Mouse (Mus musculus) right cerebral cortex, postnatal 25 days (tissue): ENCODE results near the gene Atp6v0a2.
A peak's percentile ranks its signal among the peaks of the same experiment; 100 is the strongest.
"Not testable (repeated sequence)": the region's sequence is repeated elsewhere in the genome, so short reads cannot be mapped to it uniquely, and the experiment has no call there.

ENCODE experiments used
- DNase-seq: peaks from one replicate; pipeline ENCODE4 v3.0.0; 2022

The Atp6v0a2 gene

DNA sequence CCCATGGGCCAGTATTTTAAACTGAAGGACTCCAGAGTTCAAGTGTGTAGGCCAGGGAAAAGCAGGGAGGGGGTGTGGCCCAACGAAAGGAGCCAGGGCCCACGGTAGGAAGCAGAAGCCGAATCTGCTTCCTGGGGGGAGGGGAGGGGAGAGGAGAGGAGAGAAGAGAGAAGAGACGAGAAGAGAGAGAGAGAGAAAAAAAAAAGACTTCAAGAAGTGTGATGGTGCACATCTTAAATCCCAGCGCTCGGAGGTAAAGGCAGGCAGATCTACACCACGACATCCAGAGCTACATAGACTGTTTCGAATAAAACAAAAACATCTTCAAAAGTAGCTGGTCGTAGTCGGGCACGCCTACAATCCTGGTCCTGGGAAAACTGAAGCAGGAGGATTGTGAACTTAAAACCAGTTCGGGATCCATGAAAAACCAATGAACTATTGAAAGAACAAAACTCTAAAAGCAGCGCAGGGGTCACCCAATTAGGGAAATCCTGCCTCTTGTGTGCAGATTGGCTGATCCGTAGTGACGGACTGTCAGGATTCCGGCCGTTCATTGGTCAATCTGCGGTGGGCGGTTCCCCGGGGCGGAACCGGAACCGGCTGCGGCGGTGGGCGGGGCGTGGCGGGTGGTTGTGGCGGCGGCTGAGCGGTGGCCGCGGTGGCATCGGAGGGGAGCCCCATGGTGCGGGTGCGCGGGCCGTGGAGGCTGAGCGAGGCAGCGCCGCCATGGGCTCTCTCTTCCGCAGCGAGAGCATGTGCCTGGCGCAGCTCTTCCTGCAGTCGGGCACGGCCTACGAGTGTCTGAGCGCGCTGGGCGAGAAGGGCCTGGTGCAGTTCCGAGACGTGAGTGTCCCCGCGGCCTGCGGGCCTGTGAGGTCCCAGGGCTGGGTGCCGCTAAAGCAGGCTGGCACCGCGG is at the start of gene Atp6v0a2:
Gene Atp6v0a2 (plus strand): TSS at position 129 of the 916 bp plus-strand sequence.
- peak; percentile 94 for DNase-seq

GRCm38 (mm10) chr5:124578633-124579317 is 49.6 kb upstream of the Atp6v0a2 start, which contains the start of the genes Eif2b1 and Gtf2h3:
Eif2b1 (minus strand) TSS chr5:124579131.
Gtf2h3 (plus strand) TSS chr5:124579140.
- peak; percentile 95 for DNase-seq

GRCm38 (mm10) chr5:124582515-124582914 is 45.9 kb upstream of the Atp6v0a2 start:
- no peak for DNase-seq

DNA sequence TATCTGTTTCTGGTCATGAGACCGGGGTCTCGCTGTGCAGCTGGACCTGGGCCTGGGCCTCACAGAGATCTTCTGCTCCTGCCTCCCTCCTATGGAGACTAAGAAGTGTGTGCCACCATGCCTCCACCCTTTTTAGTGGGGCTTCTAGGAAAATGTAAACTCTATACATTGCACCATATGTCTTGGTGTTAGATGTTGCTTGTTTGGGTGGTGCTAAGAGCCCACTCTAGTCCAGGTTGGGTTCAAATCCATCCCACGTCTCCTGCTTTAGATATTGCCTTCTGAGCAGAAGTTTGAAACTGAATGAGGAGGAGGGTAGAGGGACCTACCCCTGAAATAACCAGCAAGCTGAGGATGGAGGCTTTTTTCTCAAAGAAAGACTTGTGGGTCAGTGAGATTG is 35.6 kb upstream of the Atp6v0a2 start:
- no peak for DNase-seq

DNA sequence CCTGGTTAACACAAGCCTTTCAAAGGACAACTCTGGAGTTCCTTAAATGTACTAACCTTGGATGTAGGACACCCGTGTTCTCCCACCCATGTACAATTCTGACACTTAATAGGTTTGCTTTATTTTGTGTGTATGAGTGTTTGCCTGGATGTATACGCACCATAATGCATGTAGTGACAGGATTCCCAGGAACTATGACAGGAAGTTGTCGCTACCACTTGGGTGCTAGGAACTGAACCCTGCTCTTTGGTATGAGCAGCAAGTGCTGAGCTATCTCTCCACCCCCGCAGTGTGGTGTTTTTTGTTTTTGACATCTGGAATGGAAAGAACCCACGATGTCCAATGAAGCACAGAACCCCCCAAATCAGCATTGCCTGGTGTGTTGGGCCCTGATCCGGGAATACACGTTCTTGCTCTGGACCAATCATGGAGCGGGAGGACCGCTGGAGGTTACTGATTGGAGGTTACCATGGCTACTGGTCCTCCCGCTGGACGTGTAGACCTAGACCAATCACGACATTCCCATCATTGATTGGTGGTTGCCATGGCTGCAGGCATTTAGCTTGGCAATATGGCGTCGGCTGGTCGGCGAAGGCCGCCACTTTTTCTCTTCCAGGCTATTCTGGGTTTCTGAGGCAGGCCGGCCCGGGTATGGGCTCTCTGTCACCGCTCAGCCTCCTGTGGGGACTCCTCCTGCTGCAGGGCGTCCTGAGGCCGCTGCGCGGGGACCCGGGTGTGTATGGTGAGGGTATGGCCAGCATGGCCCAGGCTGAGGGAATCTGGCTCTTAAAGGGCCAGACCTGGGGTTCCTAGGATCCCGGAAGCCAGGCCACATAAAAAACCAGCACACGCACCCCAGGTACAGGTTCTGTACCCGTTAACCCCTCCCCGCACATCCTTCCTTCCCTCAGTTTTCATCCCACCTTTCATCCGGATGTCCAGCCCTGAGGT is 29.9 kb upstream of the Atp6v0a2 start:
- DNase-seq: peak; percentile 93

- DNase-seq: not testable (repeated sequence)
These were observed 28.6 kb upstream of the Atp6v0a2 start for GRCm38 (mm10) chr5:124599726-124600125.

- DNase-seq: no peak
These were observed 26.0 kb upstream of the Atp6v0a2 start for GRCm38 (mm10) chr5:124602349-124602748.

GRCm38 (mm10) chr5:124604296-124604695 is 24.1 kb upstream of the Atp6v0a2 start:
- no peak for DNase-seq

DNA sequence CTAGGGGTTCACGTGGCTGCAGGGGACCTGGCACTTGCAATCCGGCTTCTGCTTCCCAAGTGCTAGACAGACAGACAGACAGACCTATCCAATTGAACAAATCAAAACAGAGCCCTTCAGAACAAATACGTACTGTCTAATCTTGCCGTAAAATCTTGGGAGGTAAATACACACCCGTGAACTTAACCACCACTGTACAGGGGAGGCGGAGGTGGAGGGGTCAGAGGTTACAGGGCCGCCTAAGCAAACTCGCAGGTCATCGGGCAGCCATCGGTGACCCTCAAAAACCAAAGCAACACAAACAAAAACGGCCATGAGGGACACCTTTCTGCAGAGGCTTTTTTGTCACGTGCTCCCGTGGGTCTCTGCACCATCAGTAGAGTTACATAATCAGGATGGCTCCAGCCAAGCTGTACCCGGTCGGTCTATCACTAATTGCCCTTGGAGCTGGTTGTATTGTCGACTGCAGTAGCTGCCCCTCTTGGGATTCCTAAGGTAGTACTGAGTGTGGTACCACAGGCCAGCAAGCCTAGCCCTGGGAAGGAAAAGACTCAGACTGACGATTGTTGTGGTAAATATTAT is 23.2 kb upstream of the Atp6v0a2 start:
- DNase-seq: no peak

DNA sequence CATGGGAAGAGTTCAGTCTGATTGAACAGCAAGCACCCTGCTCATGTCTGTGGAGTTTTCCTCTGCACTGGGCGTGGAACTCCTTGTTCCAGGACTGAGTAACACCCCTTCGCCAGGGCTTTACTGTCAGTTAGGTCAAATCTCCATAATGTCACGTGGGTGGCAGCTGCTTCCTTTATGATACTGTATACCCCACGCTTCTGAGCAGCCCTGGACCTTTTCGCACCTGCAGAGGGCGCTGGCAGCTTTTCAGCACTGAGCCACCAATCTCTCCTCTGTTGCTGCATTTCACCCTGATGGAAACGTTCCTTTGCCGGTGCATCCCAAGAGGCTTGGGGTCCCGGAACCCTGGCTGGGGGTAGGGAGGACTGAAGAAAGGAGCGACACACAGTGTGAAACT is 17.4 kb upstream of the Atp6v0a2 start:
- DNase-seq: no peak

DNA sequence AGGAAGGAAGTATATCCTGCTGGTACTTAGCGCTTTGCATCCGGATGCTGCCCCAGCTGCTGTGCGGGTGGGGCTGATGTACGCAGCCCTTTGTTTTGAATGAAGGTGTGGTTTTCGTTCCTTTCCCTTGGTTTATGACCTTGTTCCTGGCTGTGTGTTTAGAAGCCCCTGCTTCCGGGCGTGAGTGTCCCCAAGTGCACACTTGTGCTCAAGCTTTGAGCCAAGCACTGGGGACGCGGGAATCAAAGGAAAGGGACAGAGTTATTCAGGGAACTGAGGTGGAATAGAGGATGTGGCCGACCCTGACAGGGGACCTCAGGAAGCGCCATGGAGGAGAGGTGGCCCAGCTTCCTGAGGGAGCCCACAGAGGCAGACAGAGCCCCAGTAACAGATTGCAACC is 13.7 kb upstream of the Atp6v0a2 start:
- no peak for DNase-seq

- DNase-seq: no peak
These were observed 9.7 kb upstream of the Atp6v0a2 start for GRCm38 (mm10) chr5:124618711-124619110.

DNA sequence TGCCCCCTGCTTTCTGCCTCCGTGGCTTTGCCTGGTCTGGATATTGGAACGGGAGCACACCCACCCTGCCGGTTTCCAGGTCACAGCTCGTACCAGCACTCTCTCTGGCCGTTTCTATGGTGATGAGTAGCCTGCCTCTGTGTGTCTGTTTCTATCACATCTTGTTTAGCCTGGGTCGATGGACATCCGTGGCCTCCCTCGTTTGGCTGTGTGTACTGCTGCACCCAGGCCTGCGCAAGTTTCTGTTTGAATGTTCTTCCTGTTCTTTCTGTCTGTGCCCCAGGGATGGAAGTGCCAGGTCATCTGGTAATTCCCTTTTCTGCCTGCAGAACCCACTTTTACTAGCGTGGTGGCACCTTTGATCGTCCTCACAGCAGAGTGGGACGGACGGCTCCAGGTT is 7.0 kb upstream of the Atp6v0a2 start:
- no peak for DNase-seq

GRCm38 (mm10) chr5:124622890-124623289 is 5.5 kb upstream of the Atp6v0a2 start:
- no peak for DNase-seq

GRCm38 (mm10) chr5:124624291-124624690 is 4.1 kb upstream of the Atp6v0a2 start:
- no peak for DNase-seq

- DNase-seq: no peak
These were observed 1.3 kb downstream of the Atp6v0a2 start for GRCm38 (mm10) chr5:124629641-124630040.

DNA sequence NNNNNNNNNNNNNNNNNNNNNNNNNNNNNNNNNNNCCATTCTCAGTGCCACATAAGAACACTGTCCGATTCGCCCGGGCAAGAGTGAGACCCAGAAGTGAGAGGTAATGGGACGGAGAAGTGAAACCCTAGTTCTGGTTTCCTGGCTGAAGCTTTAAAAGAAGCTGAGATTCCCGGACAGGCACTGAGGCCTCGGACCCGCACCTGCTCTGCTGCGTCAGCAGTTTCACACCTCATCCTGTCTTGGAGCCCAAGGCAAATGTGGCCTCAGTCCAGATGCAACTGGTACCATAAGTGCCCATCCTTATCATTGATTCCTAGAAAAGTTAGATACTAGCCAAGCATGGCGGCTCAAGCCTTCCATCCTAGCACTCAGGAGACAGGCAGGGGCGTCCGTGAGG is 3.3 kb downstream of the Atp6v0a2 start:
- DNase-seq: no peak

DNA sequence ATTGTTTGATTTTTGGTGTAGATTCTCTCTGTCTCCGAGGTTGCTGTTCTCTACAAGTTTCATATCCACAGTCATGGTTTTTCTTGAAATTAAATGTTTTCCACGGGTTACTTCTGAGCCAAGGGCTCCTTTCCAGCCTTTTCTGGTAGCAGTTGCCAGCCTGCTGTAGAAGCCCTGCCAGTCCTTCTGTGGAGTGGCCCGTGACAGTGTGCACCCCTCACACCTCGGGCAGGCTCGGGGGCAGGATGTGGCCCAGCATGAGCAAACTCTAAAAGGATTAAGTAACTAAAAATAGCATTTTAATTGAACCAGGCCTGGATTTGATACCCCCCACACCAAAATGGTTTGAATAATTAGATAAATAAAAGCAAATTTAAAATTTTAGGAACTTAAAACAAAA is 4.1 kb downstream of the Atp6v0a2 start:
- no peak for DNase-seq

DNA sequence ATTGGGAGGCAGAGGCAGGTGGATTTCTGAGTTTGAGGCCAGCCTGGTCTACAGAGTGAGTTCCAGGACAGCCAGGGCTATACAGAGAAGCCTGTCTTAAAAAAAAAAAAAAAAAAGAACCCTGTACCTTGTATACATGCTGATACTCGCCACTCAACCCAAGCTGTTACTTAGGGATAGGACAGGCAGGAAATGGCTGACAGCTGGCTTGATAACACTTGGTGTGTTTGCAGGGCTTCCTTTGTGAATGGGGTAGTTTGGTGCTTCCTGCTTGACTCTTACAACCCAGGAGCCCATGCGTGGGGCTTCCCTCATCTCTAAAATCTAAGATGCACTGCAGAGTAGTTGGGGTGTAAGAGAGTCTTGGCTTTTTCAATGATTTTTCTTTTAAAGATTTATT is 5.0 kb downstream of the Atp6v0a2 start:
- DNase-seq: no peak

GRCm38 (mm10) chr5:124635068-124635467 is 6.7 kb downstream of the Atp6v0a2 start:
- not testable (repeated sequence) for DNase-seq

- no peak for DNase-seq
These were observed 7.8 kb downstream of the Atp6v0a2 start for GRCm38 (mm10) chr5:124636139-124636538.

GRCm38 (mm10) chr5:124636694-124637093 is 8.3 kb downstream of the Atp6v0a2 start:
- no peak for DNase-seq
